Mouse (Mus musculus) G1E (cell line): Measurements from ENCODE around the gene Aarsd1.

Source experiments
- CTCF ChIP-seq: IDR thresholded peaks from 2 replicates; pipeline ENCODE4 v1.5.1; 2012; ENCODE audit warnings: low read depth, low read length, inconsistent platforms, mixed read lengths
- GATA1 ChIP-seq: IDR thresholded peaks from 2 replicates; pipeline ENCODE4 v1.6.1; 2012; ENCODE audit warnings: borderline replicate concordance, low read length, inconsistent platforms, mixed read lengths
- POLR2AphosphoS5 ChIP-seq: IDR thresholded peaks from 2 replicates; pipeline ENCODE4 v1.6.1; 2012; ENCODE audit warnings: low read depth, low read length, inconsistent platforms; ENCODE audit not compliant: insufficient replicate concordance
- TAL1 ChIP-seq: conservative IDR thresholded peaks from 2 replicates; pipeline ENCODE4 v1.6.1; 2012; ENCODE audit warnings: low read depth, low read length, inconsistent platforms, mixed read lengths

- TF ChIP-seq GATA1 (no peak), CTCF (0 out of 2 replicates have a peak, but pooled peaks have one; percentile 37), TAL1 (no peak), POLR2AphosphoS5 (no peak)
Measured at GRCm38 (mm10) chr11:101395110-101395509, 22.3 kb downstream of the Aarsd1 start.
